Mouse (Mus musculus): ENCODE data around the gene Zbtb7b. TPM values are rescaled to one million over a fixed set of nuclear protein-coding genes. Genes with fewer than 3 reads are reported as not detected.

The Zbtb7b gene
- polyA plus RNA-seq, 1 experiment, result 54.3 TPM

GRCm38 (mm10) chr3:89330346-89330745 lies 64.2 kb downstream of the Zbtb7b start:
- Histone ChIP-seq H3K27ac (ENCODE audit: insufficient read depth, low read depth, low read length) (no peak overlapping the region), H3K4me1 (ENCODE audit: control insufficient read depth, insufficient read depth, low read length) (no peaks in the 10 kb centered on the region), H3K36me3 (ENCODE audit: control insufficient read depth, insufficient read depth, low read length) (no peaks in the 10 kb centered on the region), H3K4me3 (ENCODE audit: insufficient read depth, low read depth, low read length) (no peak overlapping the region), H3K27me3 (replicated peaks; ENCODE audit: control insufficient read depth, insufficient read depth, low read length) (no peaks in the 10 kb centered on the region)
- DNase-seq, result no peak
- WGBS, result 66% methylated on average over 3 of the region's 3 CpGs
- no peak for TF ChIP-seq CTCF (conservative IDR thresholded peaks at IDR 0.05; ENCODE audit: insufficient read depth, insufficient read length, low read depth, low read length)
- no peak for TF ChIP-seq POLR2A (IDR thresholded peaks at IDR 0.05; ENCODE audit: low read depth, low read length)

DNA sequence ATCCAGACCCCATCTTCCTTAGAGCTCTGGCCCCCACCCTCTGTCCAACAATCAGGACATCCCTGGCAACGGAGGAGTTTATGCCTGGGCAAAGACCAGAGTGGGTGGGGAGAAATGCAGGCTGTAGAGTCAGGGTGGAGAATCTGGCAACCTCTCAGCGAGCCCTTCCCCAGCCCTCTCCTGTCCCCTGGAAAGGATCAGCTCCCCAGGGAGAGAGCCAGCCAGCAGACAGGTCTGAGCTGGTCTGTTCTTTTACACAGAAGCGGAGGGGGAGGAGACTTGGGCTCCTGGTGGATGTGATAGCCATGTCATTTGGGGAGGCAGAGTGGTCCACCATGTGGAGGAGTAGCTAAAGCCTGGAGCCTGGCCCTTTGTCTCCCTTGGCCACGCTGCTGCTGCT lies 66.0 kb downstream of the Zbtb7b start:
- Histone ChIP-seq H3K27me3 (replicated peaks; ENCODE audit: control insufficient read depth, insufficient read depth, low read length) (no peaks in the 10 kb centered on the region), H3K4me1 (ENCODE audit: control insufficient read depth, insufficient read depth, low read length) (no peaks in the 10 kb centered on the region), H3K27ac (ENCODE audit: insufficient read depth, low read depth, low read length) (no peak overlapping the region), H3K36me3 (ENCODE audit: control insufficient read depth, insufficient read depth, low read length) (no peaks in the 10 kb centered on the region), H3K4me3 (ENCODE audit: insufficient read depth, low read depth, low read length) (no peak overlapping the region)
- no peak for DNase-seq
- TF ChIP-seq POLR2A (IDR thresholded peaks at IDR 0.05; ENCODE audit: low read depth, low read length), result no peak
- TF ChIP-seq CTCF (conservative IDR thresholded peaks at IDR 0.05; ENCODE audit: insufficient read depth, insufficient read length, low read depth, low read length), result no peak
- WGBS, result 29% methylated on average over 4 of the region's 4 CpGs

Other genes starting within 250 kb of the Zbtb7b start
- gene Hcn3, start 234.6 kb downstream of the Zbtb7b start, polyA plus RNA-seq (2012; rRNA removed), result 1.1 and 1.4 TPM in 2 replicates
- gene Clk2, start 230.0 kb downstream of the Zbtb7b start, polyA plus RNA-seq (2012; rRNA removed), result 37.8 and 40.2 TPM in 2 replicates
- 138 and 141 TPM in 2 replicates for gene Scamp3, start 217.3 kb downstream of the Zbtb7b start, polyA plus RNA-seq (2012; rRNA removed)
- 18.3 and 18.4 TPM in 2 replicates for gene Fam189b, start 211.6 kb downstream of the Zbtb7b start, polyA plus RNA-seq (2012; rRNA removed)
- 61.6 and 65.3 TPM in 2 replicates for gene Gba, start 191.8 kb downstream of the Zbtb7b start, polyA plus RNA-seq (2012; rRNA removed)
- gene Thbs3, start 179.6 kb downstream of the Zbtb7b start, polyA plus RNA-seq (2012; rRNA removed), result 5.0 and 7.9 TPM in 2 replicates
- 257 and 283 TPM in 2 replicates for gene Mtx1, start 167.7 kb downstream of the Zbtb7b start, polyA plus RNA-seq (2012; rRNA removed)
- gene Muc1, start 165.7 kb downstream of the Zbtb7b start, polyA plus RNA-seq (2012; rRNA removed), result 45.9 and 53.8 TPM in 2 replicates
- 142 and 173 TPM in 2 replicates for gene Krtcap2, start 148.8 kb downstream of the Zbtb7b start, polyA plus RNA-seq (2012; rRNA removed)
- gene Trim46, start 148.5 kb downstream of the Zbtb7b start, polyA plus RNA-seq (2012; rRNA removed), result 9.1 and 10.5 TPM in 2 replicates
- gene Dpm3, start 135.4 kb downstream of the Zbtb7b start, polyA plus RNA-seq (2012; rRNA removed), result 431 and 562 TPM in 2 replicates
- 109 and 110 TPM in 2 replicates for gene Slc50a1, start 124.2 kb downstream of the Zbtb7b start, polyA plus RNA-seq (2012; rRNA removed)
- 54.1 and 59.2 TPM in 2 replicates for gene Efna1, start 113.6 kb downstream of the Zbtb7b start, polyA plus RNA-seq (2012; rRNA removed)
- 2.4 and 4.2 TPM in 2 replicates for gene Efna3, start 71.8 kb downstream of the Zbtb7b start, polyA plus RNA-seq (2012; rRNA removed)
- gene Efna4, start 56.7 kb downstream of the Zbtb7b start, polyA plus RNA-seq (2012; rRNA removed), result 8.2 and 10.4 TPM in 2 replicates
- gene Adam15, start 44.8 kb downstream of the Zbtb7b start, polyA plus RNA-seq (2012; rRNA removed), result 95.1 and 111 TPM in 2 replicates
- 0.38 and 0.41 TPM in 2 replicates for gene Dcst2, start 32.8 kb downstream of the Zbtb7b start, polyA plus RNA-seq (2012; rRNA removed)
- 1.8 and 2.2 TPM in 2 replicates for gene Dcst1, start 29.5 kb downstream of the Zbtb7b start, polyA plus RNA-seq (2012; rRNA removed)
- gene Lenep, start 8.0 kb upstream of the Zbtb7b start, polyA plus RNA-seq (2012; rRNA removed), result 0.15 TPM in 1 of 2 replicates, not detected in the other
- gene Flad1, start 17.1 kb upstream of the Zbtb7b start, polyA plus RNA-seq (2012; rRNA removed), result 54.6 and 56.7 TPM in 2 replicates
- 6.8 and 7.3 TPM in 2 replicates for gene Cks1b, start 23.6 kb upstream of the Zbtb7b start, polyA plus RNA-seq (2012; rRNA removed)
- 53.2 and 57.2 TPM in 2 replicates for gene Shc1, start 23.7 kb upstream of the Zbtb7b start, polyA plus RNA-seq (2012; rRNA removed)
- 26.2 and 45.6 TPM in 2 replicates for gene Pygo2, start 35.4 kb upstream of the Zbtb7b start, polyA plus RNA-seq (2012; rRNA removed)
- gene Pbxip1, start 41.9 kb upstream of the Zbtb7b start, polyA plus RNA-seq (2012; rRNA removed), result 60.5 and 61.3 TPM in 2 replicates
- 20.6 and 27.2 TPM in 2 replicates for gene Pmvk, start 59.8 kb upstream of the Zbtb7b start, polyA plus RNA-seq (2012; rRNA removed)
- 1.3 TPM in 2 replicates for gene Kcnn3, start 125.4 kb upstream of the Zbtb7b start, polyA plus RNA-seq (2012; rRNA removed)